Mouse (Mus musculus) ES-E14 (cell line): Measurements from ENCODE around the gene Lmntd1. TPM values are rescaled to one million over a fixed set of nuclear protein-coding genes. Genes with fewer than 3 reads are reported as not detected.

ENCODE experiments used
- DNase-seq: peaks from one replicate; pipeline ENCODE4 v3.0.0-alpha.2; 2013; ENCODE audit warnings: low read depth, low spot score
- H3K27ac ChIP-seq: 2 replicates; pipeline ENCODE4 v1.5.1; 2012; ENCODE audit warnings: low read depth, mild to moderate bottlenecking, low read length, moderate library complexity, mixed read lengths; ENCODE audit not compliant: poor library complexity, insufficient read depth, severe bottlenecking
- H3K36me3 ChIP-seq: 2 replicates; pipeline ENCODE4 v1.6.1; 2012; ENCODE audit warnings: mild to moderate bottlenecking, low read length, moderate library complexity, mixed read lengths; ENCODE audit not compliant: control insufficient read depth, poor library complexity, insufficient read depth, severe bottlenecking
- H3K4me1 ChIP-seq, 2 experiments: fragments of 150-350 bp in 1 of 2; sonication (generic) in 1 of 2; 2 replicates each; pipeline ENCODE4 v1.6.1; 2012; ENCODE audit warnings: low read length in 2 of 2, mild to moderate bottlenecking in 1 of 2, mixed read lengths in 1 of 2; ENCODE audit not compliant: control insufficient read depth in 2 of 2, insufficient read depth in 2 of 2, poor library complexity in 1 of 2
- H3K4me3 ChIP-seq, 2 experiments: fragments of 150-350 bp in 1 of 2; sonication (generic) in 1 of 2; 2 replicates each; pipeline ENCODE4 v1.5.1; 2012; ENCODE audit warnings: low read length in 2 of 2, low read depth in 1 of 2, mild to moderate bottlenecking in 1 of 2, mixed read lengths in 1 of 2; ENCODE audit not compliant: insufficient read depth in 1 of 2, poor library complexity in 1 of 2, severe bottlenecking in 1 of 2
- H3K9ac ChIP-seq: 2 replicates; pipeline ENCODE4 v1.6.1; 2012; ENCODE audit warnings: low read depth, mild to moderate bottlenecking, low read length, mixed read lengths; ENCODE audit not compliant: poor library complexity, insufficient read depth, severe bottlenecking
- H3K9me3 ChIP-seq: fragments of 150-350 bp; sonication (generic); 2 replicates; pipeline ENCODE4 v1.6.1; 2012; ENCODE audit warnings: low read depth, mild to moderate bottlenecking, low read length; ENCODE audit not compliant: control insufficient read depth, insufficient read depth
- CHD2 ChIP-seq: IDR thresholded peaks from 2 replicates; pipeline ENCODE4 v1.6.1; 2014; ENCODE audit warnings: mild to moderate bottlenecking, low read depth, low read length, inconsistent platforms
- HCFC1 ChIP-seq: IDR thresholded peaks from 2 replicates; pipeline ENCODE4 v1.6.1; 2012; ENCODE audit warnings: low read length, inconsistent platforms, borderline replicate concordance; ENCODE audit not compliant: insufficient read depth
- MAFK ChIP-seq: IDR thresholded peaks from 2 replicates; pipeline ENCODE4 v1.6.1; 2014; ENCODE audit warnings: mild to moderate bottlenecking, low read depth, low read length, inconsistent platforms; ENCODE audit not compliant: insufficient read depth
- ZC3H11A ChIP-seq: IDR thresholded peaks from 2 replicates; pipeline ENCODE4 v1.6.1; 2012; ENCODE audit warnings: low read depth, mild to moderate bottlenecking, inconsistent platforms, low read length, borderline replicate concordance
- ZNF384 ChIP-seq: IDR thresholded peaks from 2 replicates; pipeline ENCODE4 v1.6.1; 2012; ENCODE audit warnings: low read depth, low read length, inconsistent platforms
- in situ Hi-C, 2 experiments: fragments of 600-800 bp; cut with MboI; formaldehyde crosslinking; loops; one replicate each; pipeline ENCODE4 v1.15.1; 2025; ENCODE audit warnings: low sequenced_read_pairs in 2 of 2, inconsistent platforms in 1 of 2; ENCODE audit not compliant: unreplicated experiment in 2 of 2
- total RNA-seq: library from RNA; depleted of rRNA; stranded (reverse); fragments of 300-350 nt; gene quantifications from 2 replicates; pipeline ENCODE4 v1.2.3, GENCODE M21; 2012

The Lmntd1 gene
- total RNA-seq, 1 experiment, result not detected

- Histone ChIP-seq H3K9ac (no peak overlapping the region), H3K27ac (no peak overlapping the region), H3K4me3 (no peak overlapping the region), H3K9me3 (no peaks in the 10 kb centered on the region), H3K36me3 (no peaks in the 10 kb centered on the region), H3K4me1 (no peaks in the 10 kb centered on the region)
- in situ Hi-C loops, result no loop called here
- DNase-seq, result no peak
- TF ChIP-seq MAFK (no peak), ZC3H11A (no peak), ZNF384 (no peak), CHD2 (no peak), HCFC1 (no peak)
Measured at GRCm38 (mm10) chr6:145373712-145374221, 240.4 kb downstream of the Lmntd1 start.

DNA sequence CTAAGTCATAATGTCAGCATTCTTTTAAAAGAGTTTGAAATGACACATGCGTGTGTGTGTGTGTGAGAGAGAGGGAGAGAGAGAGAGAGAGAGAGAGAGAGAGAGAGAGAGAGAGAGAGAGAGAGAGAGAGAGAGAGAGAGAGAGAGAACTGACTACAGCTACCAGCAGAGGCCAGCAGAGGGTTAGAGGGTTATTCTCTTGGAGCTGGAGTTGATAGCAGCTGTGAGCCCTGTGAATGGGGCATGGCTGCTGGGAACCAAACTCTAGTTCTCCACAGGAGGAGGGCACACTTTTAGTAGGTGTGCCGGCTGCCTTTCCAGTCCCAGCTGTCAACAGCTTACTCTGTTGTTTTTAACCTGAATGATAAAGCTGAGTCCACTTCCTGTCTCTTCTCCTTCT lies 242.1 kb downstream of the Lmntd1 start:
- no peak for DNase-seq
- no peaks in the 10 kb centered on the region for H3K4me1 ChIP-seq
- H3K36me3 ChIP-seq, result no peaks in the 10 kb centered on the region
- no peak overlapping the region for H3K4me3 ChIP-seq
- TF ChIP-seq HCFC1 (no peak), MAFK (no peak), ZNF384 (no peak), CHD2 (no peak), ZC3H11A (no peak)
- no peak overlapping the region for H3K9ac ChIP-seq
- no peak overlapping the region for H3K27ac ChIP-seq
- H3K9me3 ChIP-seq, result no peaks in the 10 kb centered on the region
- in situ Hi-C loops, result no loop called here

DNA sequence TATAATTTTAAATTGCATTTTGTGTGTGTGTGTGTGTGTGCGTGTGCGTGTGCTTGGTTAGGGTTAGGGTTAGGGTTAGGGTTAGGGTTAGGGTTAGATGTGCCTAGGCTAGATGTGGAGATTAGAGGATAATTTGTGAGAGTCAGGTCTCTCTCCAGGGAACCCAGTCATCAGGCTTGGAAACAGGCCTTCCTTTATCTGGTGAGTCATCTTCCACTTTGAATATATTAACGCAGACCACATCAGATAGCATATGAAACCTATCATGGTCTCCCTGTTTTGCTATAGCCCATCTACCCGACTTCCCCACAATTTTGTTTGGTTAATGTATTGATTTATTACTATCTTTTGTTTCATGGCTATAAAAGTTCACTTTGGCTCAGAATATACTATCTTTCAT lies 242.5 kb downstream of the Lmntd1 start:
- no peaks in the 10 kb centered on the region for H3K36me3 ChIP-seq
- TF ChIP-seq ZC3H11A (no peak), ZNF384 (no peak), CHD2 (no peak), HCFC1 (no peak), MAFK (no peak)
- DNase-seq, result no peak
- H3K4me1 ChIP-seq, result no peaks in the 10 kb centered on the region
- H3K9ac ChIP-seq, result no peak overlapping the region
- H3K4me3 ChIP-seq, result no peak overlapping the region
- no peaks in the 10 kb centered on the region for H3K9me3 ChIP-seq
- in situ Hi-C loops, result no loop called here
- H3K27ac ChIP-seq, result no peak overlapping the region

DNA sequence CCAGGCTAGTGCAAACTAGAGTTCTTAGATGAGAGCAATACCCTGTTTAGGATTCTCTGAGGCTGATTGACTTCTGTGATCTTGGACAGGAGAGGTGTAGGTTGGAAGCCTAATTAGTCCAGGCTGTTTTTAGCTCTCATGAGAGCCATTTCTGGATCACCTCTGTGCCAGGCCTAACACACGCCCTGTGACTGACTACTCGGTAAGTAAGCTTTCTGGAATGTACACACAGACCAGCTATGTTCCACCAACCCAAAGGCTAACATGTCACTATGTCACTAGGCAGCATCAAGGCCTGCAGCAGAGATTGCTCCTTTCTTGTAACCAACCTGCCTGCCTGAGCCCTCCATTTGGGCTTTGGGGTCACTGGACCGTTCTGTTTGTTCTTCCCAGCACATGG lies 243.8 kb downstream of the Lmntd1 start:
- no peaks in the 10 kb centered on the region for H3K36me3 ChIP-seq
- TF ChIP-seq ZNF384, result no peak
- TF ChIP-seq CHD2, result no peak
- no peak for TF ChIP-seq HCFC1
- TF ChIP-seq MAFK, result no peak
- TF ChIP-seq ZC3H11A, result no peak
- no peak for DNase-seq
- in situ Hi-C loops, result no loop called here
- H3K9ac ChIP-seq, result no peak overlapping the region
- H3K4me3 ChIP-seq, result no peak overlapping the region
- H3K4me1 ChIP-seq, result no peaks in the 10 kb centered on the region
- H3K27ac ChIP-seq, result no peak overlapping the region
- H3K9me3 ChIP-seq, result no peaks in the 10 kb centered on the region

- no peak overlapping the region for H3K27ac ChIP-seq
- TF ChIP-seq HCFC1 (no peak), MAFK (no peak), ZC3H11A (no peak), CHD2 (no peak), ZNF384 (no peak)
- H3K4me3 ChIP-seq, result no peak overlapping the region
- H3K9me3 ChIP-seq, result no peaks in the 10 kb centered on the region
- in situ Hi-C loops, result no loop called here
- no peaks in the 10 kb centered on the region for H3K36me3 ChIP-seq
- no peaks in the 10 kb centered on the region for H3K4me1 ChIP-seq
- no peak overlapping the region for H3K9ac ChIP-seq
- DNase-seq, result no peak
Measured at GRCm38 (mm10) chr6:145369290-145369689, 244.8 kb downstream of the Lmntd1 start.
